Comparison of ENCODE assay signal across 10 mouse cellular contexts in genomic region chr7:29504683-29505290, GRCm38 (mm10). TPM values are rescaled to one million over a fixed set of nuclear protein-coding genes. Genes with fewer than 3 reads are reported as not detected.
A peak's percentile ranks its signal among the peaks of the same experiment; 100 is the strongest.
DNase-seq lines count a peak whose midpoint lies in the region; ATAC-seq and TF ChIP-seq lines count a peak whose summit lies in the region.
"Had no signal": no experiment of that assay in that cellular context is flagged by ENCODE, and none has a peak within 500 bp of the region (broad histone marks: within the 10 kb centered on the region; RNA-seq: fewer than 3 reads in every experiment).

No protein-coding gene starts in this region.

- DNase-seq in liver = no peak
- DNase-seq in yolk sac, embryonic 10.5 days (ENCODE audit: low spot score) = no peak
- no peak for DNase-seq in thymus, postnatal 4 days
- DNase-seq: thymus, adult 18-20 months had no signal

- H3K4me2 ChIP-seq in liver, embryonic 12.5 days = peak overlapping the region; percentile 36
- H3K4me2 ChIP-seq in intestine, postnatal 0 days (replicated peaks; ENCODE audit: low read depth) = peak overlapping the region; percentile 69
- H3K4me2 ChIP-seq: heart, embryonic 13.5 days had no signal

- no peaks in the 10 kb centered on the region for H3K27me3 ChIP-seq in liver, embryonic 12.5 days (replicated peaks)
- H3K27me3 ChIP-seq in intestine, postnatal 0 days (replicated peaks; ENCODE audit: control insufficient read depth, insufficient read depth, low read length) = no peaks in the 10 kb centered on the region

- peaks cover 64% of the 10 kb centered on the region for H3K4me1 ChIP-seq in liver, embryonic 12.5 days
- peaks cover 3% of the 10 kb centered on the region; the same call in 1 of the 2 replicates for H3K4me1 ChIP-seq in intestine, postnatal 0 days (replicated peaks; ENCODE audit: control insufficient read depth, insufficient read depth, low read length)

- ATAC-seq in liver, embryonic 12.5 days = 0 out of 2 replicates have a peak, but pooled peaks have one; percentile 4
- ATAC-seq in common myeloid progenitor, adult 5-6 weeks (replicated peaks; ENCODE audit: low read depth, poor library complexity, severe bottlenecking) = peak; percentile 53
- ATAC-seq in intestine, postnatal 0 days = 0 out of 2 replicates have a peak, but pooled peaks have one; percentile 1
- peak; percentile 47; the same call in 1 of the 2 replicates for ATAC-seq in monocyte, adult 5-6 weeks (replicated peaks; ENCODE audit: insufficient number of reproducible peaks, low FRiP score, low TSS enrichment, poor library complexity, severe bottlenecking)

- H3K9me3 ChIP-seq in liver, embryonic 12.5 days (replicated peaks) = no peaks in the 10 kb centered on the region
- no peaks in the 10 kb centered on the region for H3K9me3 ChIP-seq in intestine, postnatal 0 days (ENCODE audit: control insufficient read depth)
- H3K9me3 ChIP-seq: G1E; heart, embryonic 13.5 days had no signal

- no peak overlapping the region for H3K9ac ChIP-seq in liver, embryonic 12.5 days
- H3K9ac ChIP-seq in intestine, postnatal 0 days (ENCODE audit: low read depth, low read length) = peak overlapping the region; percentile 46
- H3K9ac ChIP-seq: heart, embryonic 13.5 days had no signal

- H3K4me3 ChIP-seq in liver, embryonic 12.5 days = no peak overlapping the region
- H3K4me3 ChIP-seq in intestine, postnatal 0 days (ENCODE audit: low read depth, low read length) = peak overlapping the region; percentile 34
- H3K4me3 ChIP-seq: heart, embryonic 13.5 days had no signal

- 63% methylated on average over 7 of the region's 7 CpGs for WGBS in liver, embryonic 12.5 days (ENCODE audit: insufficient replicate concordance)
- 31% methylated on average over 7 of the region's 7 CpGs for WGBS in intestine, postnatal 0 days

- peak overlapping the region; percentile 27; the same call in 1 of the 2 replicates for H3K27ac ChIP-seq in liver, embryonic 12.5 days
- H3K27ac ChIP-seq in intestine, postnatal 0 days (ENCODE audit: low read depth, low read length) = peak overlapping the region; percentile 95
- H3K27ac ChIP-seq: heart, embryonic 13.5 days had no signal

- TF ChIP-seq CTCF in intestine, postnatal 0 days (IDR thresholded peaks at IDR 0.05; ENCODE audit: low read depth) = no peak

- H3K36me3 ChIP-seq in liver, embryonic 12.5 days = no peaks in the 10 kb centered on the region
- H3K36me3 ChIP-seq in intestine, postnatal 0 days (ENCODE audit: control insufficient read depth, insufficient read depth) = no peaks in the 10 kb centered on the region
- H3K36me3 ChIP-seq: heart, embryonic 13.5 days had no signal

RNA-seq across cellular contexts. Expression of gene Sipa1l3, which starts 13.7 kb away (rescaled TPM):
- 4.1 and 4.7 TPM in 2 replicates for polyA plus RNA-seq in liver, embryonic 12.5 days (2016; fragmentation: Nextera tagmentation; extraction: Ambion mirVana)
- 7.7 and 9.9 TPM in 2 replicates for total RNA-seq in common myeloid progenitor, adult 5-6 weeks (2017)
- polyA plus RNA-seq in intestine, postnatal 0 days (2015; fragmentation: Nextera tagmentation; extraction: Ambion mirVana) = 22.0 and 25.6 TPM in 2 replicates
- 12.2 to 30.0 TPM (median 15.8 TPM) in 3 replicates for total RNA-seq in monocyte, adult 5-6 weeks (2017)

Comparison
In these comparisons a context has a peak if more than half of its experiments do, and no peak if none do; other contexts are left out.
1. ATAC-seq: peak in every context shown above with its lines; median percentile 53 in common myeloid progenitor, adult 5-6 weeks; 47 in monocyte, adult 5-6 weeks; 4 in liver, embryonic 12.5 days; 1 in intestine, postnatal 0 days.